Mouse (Mus musculus): ENCODE measurements around the gene Cog8. TPM values are rescaled to one million over a fixed set of nuclear protein-coding genes. Genes with fewer than 3 reads are reported as not detected.

The Cog8 gene
- 43.6 and 47.5 TPM in 2 replicates for polyA plus RNA-seq (2016; fragmentation: Nextera tagmentation; extraction: Ambion mirVana)

GRCm38 (mm10) chr8:107056076-107056972, at the start of gene Cog8, which contains the start of gene Nip7:
Gene Cog8, minus strand, starts transcription at chr8:107056689.
Gene Nip7, plus strand, starts transcription at chr8:107056877.
- Histone ChIP-seq H3K9me3 (replicated peaks) (no peaks in the 10 kb centered on the region), H3K4me1 (peaks cover 22% of the 10 kb centered on the region), H3K4me2 (replicated peaks) (peak within 1 kb of the TSS; percentile 97), H3K4me3 (peak within 1 kb of the TSS; percentile 96), H3K9ac (peak within 1 kb of the TSS; percentile 87), H3K36me3 (peaks cover 55% of the 10 kb centered on the region), H3K27ac (peak within 1 kb of the TSS; percentile 69), H3K27me3 (no peaks in the 10 kb centered on the region)
- WGBS, result under 1% methylated on average over 88 of the region's 88 CpGs
- ATAC-seq (ENCODE audit: low FRiP score), result peak; percentile 95

GRCm38 (mm10) chr8:107104547-107104946, 48.1 kb upstream of the Cog8 start:
- WGBS, result 14% methylated on average over 4 of the region's 4 CpGs
- no peak for ATAC-seq (ENCODE audit: low FRiP score)

GRCm38 (mm10) chr8:107100635-107101034, 44.1 kb upstream of the Cog8 start:
- WGBS, result 83% methylated on average over 2 of the region's 2 CpGs
- Histone ChIP-seq H3K36me3 (no peaks in the 10 kb centered on the region), H3K9me3 (replicated peaks) (no peaks in the 10 kb centered on the region), H3K27me3 (no peaks in the 10 kb centered on the region), H3K9ac (no peak overlapping the region), H3K4me3 (no peak overlapping the region), H3K4me1 (0 out of 2 replicates have a peak, but pooled peaks cover 2% of the 10 kb centered on the region), H3K27ac (no peak overlapping the region), H3K4me2 (replicated peaks) (no peak overlapping the region)
- ATAC-seq (ENCODE audit: low FRiP score), result no peak

More at GRCm38 (mm10) chr8:107104547-107104946, 48.1 kb upstream of the Cog8 start:
- Histone ChIP-seq H3K4me1 (no peaks in the 10 kb centered on the region), H3K36me3 (no peaks in the 10 kb centered on the region), H3K27ac (no peak overlapping the region), H3K27me3 (no peaks in the 10 kb centered on the region), H3K4me3 (no peak overlapping the region), H3K9me3 (replicated peaks) (no peaks in the 10 kb centered on the region), H3K4me2 (replicated peaks) (no peak overlapping the region), H3K9ac (no peak overlapping the region)

- Histone ChIP-seq H3K9me3 (replicated peaks) (no peaks in the 10 kb centered on the region), H3K36me3 (peaks cover 19% of the 10 kb centered on the region), H3K4me2 (replicated peaks) (peak within 1 kb of the TSS; percentile 58), H3K27ac (peak within 1 kb of the TSS; percentile 91), H3K4me3 (peak within 1 kb of the TSS; percentile 93), H3K27me3 (no peaks in the 10 kb centered on the region), H3K4me1 (peaks cover 21% of the 10 kb centered on the region), H3K9ac (peak within 1 kb of the TSS; percentile 94)
- WGBS, result 4% methylated on average over 39 of the region's 39 CpGs
- ATAC-seq (ENCODE audit: low FRiP score), result peak; percentile 96
These were observed 40.0 kb upstream of the Cog8 start, which contains the start of gene Terf2 for GRCm38 (mm10) chr8:107096366-107097036. Gene Terf2, minus strand, starts transcription at chr8:107096547.

GRCm38 (mm10) chr8:107095717-107096365, 39.4 kb upstream of the Cog8 start:
- Histone ChIP-seq H3K27me3 (no peaks in the 10 kb centered on the region), H3K36me3 (peaks cover 26% of the 10 kb centered on the region), H3K4me2 (replicated peaks) (peak overlapping the region; percentile 58), H3K9ac (peak overlapping the region; percentile 94), H3K4me3 (peak overlapping the region; percentile 93), H3K4me1 (peaks cover 21% of the 10 kb centered on the region), H3K9me3 (replicated peaks) (no peaks in the 10 kb centered on the region), H3K27ac (peak overlapping the region; percentile 91)
- peak; percentile 81; the same call in 1 of the 2 replicates for ATAC-seq (ENCODE audit: low FRiP score)
- under 1% methylated on average over 48 of the region's 53 CpGs for WGBS

GRCm38 (mm10) chr8:107090531-107090930, 34.0 kb upstream of the Cog8 start:
- ATAC-seq (ENCODE audit: low FRiP score), result no peak
- WGBS, result 98% methylated on average over 7 of the region's 7 CpGs
- Histone ChIP-seq H3K4me1 (peaks cover 19% of the 10 kb centered on the region), H3K27ac (no peak overlapping the region), H3K9ac (no peak overlapping the region), H3K36me3 (peaks cover 68% of the 10 kb centered on the region), H3K27me3 (no peaks in the 10 kb centered on the region), H3K4me3 (no peak overlapping the region), H3K4me2 (replicated peaks) (no peak overlapping the region), H3K9me3 (replicated peaks) (no peaks in the 10 kb centered on the region)

GRCm38 (mm10) chr8:107088526-107089063, 32.1 kb upstream of the Cog8 start:
- Histone ChIP-seq H3K27me3 (no peaks in the 10 kb centered on the region), H3K27ac (no peak overlapping the region), H3K4me1 (no peaks in the 10 kb centered on the region), H3K9me3 (replicated peaks) (no peaks in the 10 kb centered on the region), H3K36me3 (peaks cover 67% of the 10 kb centered on the region), H3K9ac (no peak overlapping the region), H3K4me3 (no peak overlapping the region), H3K4me2 (replicated peaks) (no peak overlapping the region)
- no peak for ATAC-seq (ENCODE audit: low FRiP score)
- 98% methylated on average over 5 of the region's 5 CpGs for WGBS

- 98% methylated on average over 5 of the region's 5 CpGs for whole genome bisulfite sequencing
- H3K9me3 ChIP-seq (replicated peaks), result no peaks in the 10 kb centered on the region
- no peaks in the 10 kb centered on the region for H3K4me1 ChIP-seq
- H3K4me3 ChIP-seq, result no peak overlapping the region
- no peak overlapping the region for H3K4me2 ChIP-seq (replicated peaks)
- no peak overlapping the region for H3K27ac ChIP-seq
- no peak overlapping the region for H3K9ac ChIP-seq
- no peaks in the 10 kb centered on the region for H3K27me3 ChIP-seq
- ATAC-seq (ENCODE audit: low FRiP score), result no peak
- peaks cover 71% of the 10 kb centered on the region for H3K36me3 ChIP-seq
These were observed 29.5 kb upstream of the Cog8 start for GRCm38 (mm10) chr8:107086018-107086417.

- Histone ChIP-seq H3K9ac (no peak overlapping the region), H3K36me3 (peaks cover 72% of the 10 kb centered on the region), H3K9me3 (replicated peaks) (no peaks in the 10 kb centered on the region), H3K4me3 (no peak overlapping the region), H3K4me2 (replicated peaks) (no peak overlapping the region), H3K4me1 (no peaks in the 10 kb centered on the region), H3K27me3 (no peaks in the 10 kb centered on the region), H3K27ac (no peak overlapping the region)
- no peak for ATAC-seq (ENCODE audit: low FRiP score)
- WGBS, result 96% methylated on average over 17 of the region's 17 CpGs
These were observed 28.9 kb upstream of the Cog8 start for GRCm38 (mm10) chr8:107085358-107085757.

GRCm38 (mm10) chr8:107076239-107076888, 19.9 kb upstream of the Cog8 start:
- H3K4me3 ChIP-seq, result no peak overlapping the region
- ATAC-seq (ENCODE audit: low FRiP score), result no peak
- no peak overlapping the region for H3K4me2 ChIP-seq (replicated peaks)
- no peaks in the 10 kb centered on the region for H3K27me3 ChIP-seq
- no peaks in the 10 kb centered on the region for H3K9me3 ChIP-seq (replicated peaks)
- H3K27ac ChIP-seq, result no peak overlapping the region
- H3K9ac ChIP-seq, result no peak overlapping the region
- peaks cover 84% of the 10 kb centered on the region for H3K36me3 ChIP-seq
- WGBS, result 93% methylated on average over 7 of the region's 7 CpGs
- H3K4me1 ChIP-seq, result no peaks in the 10 kb centered on the region

GRCm38 (mm10) chr8:107074128-107074527, 17.6 kb upstream of the Cog8 start:
- Histone ChIP-seq H3K27ac (no peak overlapping the region), H3K4me1 (no peaks in the 10 kb centered on the region), H3K9me3 (replicated peaks) (no peaks in the 10 kb centered on the region), H3K36me3 (peaks cover 79% of the 10 kb centered on the region), H3K27me3 (no peaks in the 10 kb centered on the region), H3K4me2 (replicated peaks) (no peak overlapping the region), H3K4me3 (no peak overlapping the region), H3K9ac (no peak overlapping the region)
- WGBS, result 90% methylated on average over 1 of the region's 1 CpGs
- ATAC-seq (ENCODE audit: low FRiP score), result no peak
